Mouse (Mus musculus): ENCODE results near the gene Cacna2d1.

GRCm38 (mm10) chr5:16236608-16237007 lies 302.1 kb downstream of the Cacna2d1 start:
- no peak for TF ChIP-seq CTCF (IDR thresholded peaks at IDR 0.05; ENCODE audit: borderline replicate concordance, control insufficient read depth, extremely low read depth, insufficient read depth, low read length, poor library complexity)
- TF ChIP-seq POLR2A (IDR thresholded peaks at IDR 0.05; ENCODE audit: control insufficient read depth, extremely low read depth, insufficient read depth, low read length, poor library complexity): no peak

Measured in thymus, adult 2 months (tissue).